Mouse (Mus musculus) adrenal gland, adult (tissue): ENCODE results near the gene Zbtb38.

Experiments
- DNase-seq, 2 experiments: peaks; one replicate each; pipeline ENCODE4 v3.0.0; 2022 to 2023; ENCODE audit warnings: low spot score in 1 of 2; ENCODE audit not compliant: inconsistent age in 2 of 2

The Zbtb38 gene

GRCm38 (mm10) chr9:96752603-96753114 is at the start of gene Zbtb38:
Gene Zbtb38 (minus strand): TSS chr9:96752831.
- peak; percentile 97 to 98 for DNase-seq

GRCm38 (mm10) chr9:96800131-96800825 is 47.6 kb upstream of the Zbtb38 start:
- peak in 1 of 2 experiments; percentile 73 for DNase-seq

GRCm38 (mm10) chr9:96797311-96797710 is 44.7 kb upstream of the Zbtb38 start:
- no peak for DNase-seq

- peak; percentile 44 to 80 for DNase-seq
These were observed 42.8 kb upstream of the Zbtb38 start for GRCm38 (mm10) chr9:96795399-96795928.

- DNase-seq = peak; percentile 66 to 83
These were observed 42.0 kb upstream of the Zbtb38 start for GRCm38 (mm10) chr9:96794601-96795000.

GRCm38 (mm10) chr9:96792543-96792942 is 39.9 kb upstream of the Zbtb38 start:
- no peak for DNase-seq

- DNase-seq = no peak
These were observed 37.9 kb upstream of the Zbtb38 start for GRCm38 (mm10) chr9:96790389-96791007.

- no peak for DNase-seq
These were observed 37.3 kb upstream of the Zbtb38 start for GRCm38 (mm10) chr9:96789906-96790305.

- DNase-seq = no peak
These were observed 35.2 kb upstream of the Zbtb38 start for GRCm38 (mm10) chr9:96787797-96788196.

- peak in 1 of 2 experiments; percentile 46 for DNase-seq
These were observed 33.3 kb upstream of the Zbtb38 start for GRCm38 (mm10) chr9:96785871-96786342.

- no peak for DNase-seq
These were observed 32.6 kb upstream of the Zbtb38 start for GRCm38 (mm10) chr9:96785187-96785586.

- no peak for DNase-seq
These were observed 31.0 kb upstream of the Zbtb38 start for GRCm38 (mm10) chr9:96783667-96784066.

GRCm38 (mm10) chr9:96783258-96783657 is 30.6 kb upstream of the Zbtb38 start:
- peak; percentile 77 to 83 for DNase-seq

- DNase-seq = peak; percentile 71 to 81
These were observed 29.4 kb upstream of the Zbtb38 start for GRCm38 (mm10) chr9:96782062-96782461.

- peak; percentile 87 to 91 for DNase-seq
These were observed 20.5 kb upstream of the Zbtb38 start for GRCm38 (mm10) chr9:96773146-96773545.

GRCm38 (mm10) chr9:96770443-96770842 is 17.8 kb upstream of the Zbtb38 start:
- DNase-seq = no peak

- no peak for DNase-seq
These were observed 17.0 kb upstream of the Zbtb38 start for GRCm38 (mm10) chr9:96769651-96770050.

- no peak for DNase-seq
These were observed 15.2 kb upstream of the Zbtb38 start for GRCm38 (mm10) chr9:96767874-96768273.

- no peak for DNase-seq
These were observed 13.4 kb upstream of the Zbtb38 start for GRCm38 (mm10) chr9:96766078-96766477.

GRCm38 (mm10) chr9:96765410-96765809 is 12.8 kb upstream of the Zbtb38 start:
- no peak for DNase-seq

- DNase-seq = no peak
These were observed 11.4 kb upstream of the Zbtb38 start for GRCm38 (mm10) chr9:96763847-96764631.
